Mouse (Mus musculus): Measurements from ENCODE around the gene Ccne1. TPM values are rescaled to one million over a fixed set of nuclear protein-coding genes. Genes with fewer than 3 reads are reported as not detected.

The Ccne1 gene
- total RNA-seq (2014; rRNA removed) = 11.5 and 15.7 TPM in 2 replicates
- 19.7 and 20.6 TPM in 2 replicates for polyA plus RNA-seq (2015; fragmentation: Nextera tagmentation; extraction: Ambion mirVana)

DNA sequence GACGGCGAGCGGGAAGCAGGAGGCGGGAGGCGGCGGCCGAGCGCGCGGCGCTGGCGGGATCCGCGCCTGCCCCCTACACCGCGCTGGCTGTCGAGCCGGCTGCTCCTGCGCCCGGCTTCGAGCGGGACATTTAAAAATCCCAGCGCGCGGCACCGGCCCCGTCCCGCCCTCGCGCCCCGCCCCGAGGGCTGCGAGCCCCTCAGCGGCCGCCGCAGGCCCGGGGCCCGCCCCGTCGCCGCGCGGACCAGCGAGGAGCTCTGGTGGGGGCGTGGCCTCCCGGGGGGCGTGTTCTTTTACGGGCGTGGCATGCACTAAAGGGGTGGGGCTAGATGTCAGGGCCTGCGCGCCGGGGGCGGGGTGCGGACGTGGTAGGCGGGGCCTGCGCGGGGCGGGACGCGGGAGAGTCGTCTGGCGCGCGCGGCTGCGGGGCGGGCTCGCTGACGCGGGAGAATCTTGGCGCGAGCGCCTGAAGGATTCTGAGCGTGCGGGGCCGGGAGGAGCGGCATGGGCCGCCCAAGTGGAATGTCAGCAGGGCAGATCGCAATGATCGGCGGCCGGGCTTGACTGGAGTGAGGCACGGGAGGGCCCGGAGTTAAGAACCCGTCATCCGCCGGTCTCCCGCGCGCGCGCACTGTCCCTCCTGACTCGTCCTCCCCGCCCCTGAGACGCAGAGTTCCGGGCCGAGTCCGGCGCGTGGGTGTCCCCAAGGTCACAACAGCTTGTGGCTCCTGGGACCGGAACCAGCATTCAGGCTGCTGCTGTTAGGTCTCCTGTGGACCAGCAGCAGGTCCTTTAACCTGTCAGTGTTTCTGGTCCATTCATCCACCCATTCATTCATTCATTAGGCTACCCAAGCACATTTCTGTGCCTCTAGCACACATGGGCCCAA lies at the start of gene Ccne1:
Ccne1 (minus strand) TSS at position 164 of the 889 bp plus-strand sequence.
- Histone ChIP-seq H3K36me3 (ENCODE audit: insufficient read depth, low read length) (no peaks in the 10 kb centered on the region; the same call in 1 of the 2 replicates), H3K9me3 (ENCODE audit: low read length) (no peaks in the 10 kb centered on the region), H3K4me1 (ENCODE audit: insufficient read depth, low read length) (0 out of 2 replicates have a peak, but pooled peaks cover 4% of the 10 kb centered on the region), H3K27me3 (ENCODE audit: insufficient read depth, low read length) (no peaks in the 10 kb centered on the region), H3K9ac (replicated peaks; ENCODE audit: low read length) (peak within 1 kb of the TSS; percentile 72), H3K27ac (0 out of 2 replicates have a peak within 1 kb of the TSS, but pooled peaks have one; percentile 11), H3K4me2 (ENCODE audit: low read depth, low read length) (peak within 1 kb of the TSS; percentile 97), H3K4me3 (ENCODE audit: low read length) (peak within 1 kb of the TSS; percentile 79)
- DNase-seq (ENCODE audit: low spot score) (peak; percentile 97), ATAC-seq (peak; percentile 96)
- 1% methylated on average over 100 of the region's 102 CpGs for whole genome bisulfite sequencing
- no peak for TF ChIP-seq CTCF (IDR thresholded peaks at IDR 0.05; ENCODE audit: low read depth)

- DNase-seq (ENCODE audit: low spot score) (no peak), ATAC-seq (no peak)
- Histone ChIP-seq H3K4me2 (ENCODE audit: low read depth, low read length) (no peak overlapping the region), H3K9ac (replicated peaks; ENCODE audit: low read length) (no peak overlapping the region), H3K36me3 (ENCODE audit: insufficient read depth, low read length) (no peaks in the 10 kb centered on the region), H3K4me1 (ENCODE audit: insufficient read depth, low read length) (no peaks in the 10 kb centered on the region), H3K4me3 (ENCODE audit: low read length) (no peak overlapping the region), H3K9me3 (ENCODE audit: low read length) (no peaks in the 10 kb centered on the region), H3K27me3 (ENCODE audit: insufficient read depth, low read length) (no peaks in the 10 kb centered on the region), H3K27ac (no peak overlapping the region)
- WGBS = 85% methylated on average over 5 of the region's 5 CpGs
- no peak for TF ChIP-seq CTCF (IDR thresholded peaks at IDR 0.05; ENCODE audit: low read depth)
Measured at GRCm38 (mm10) chr7:38155829-38156228, 48.5 kb upstream of the Ccne1 start.

DNA sequence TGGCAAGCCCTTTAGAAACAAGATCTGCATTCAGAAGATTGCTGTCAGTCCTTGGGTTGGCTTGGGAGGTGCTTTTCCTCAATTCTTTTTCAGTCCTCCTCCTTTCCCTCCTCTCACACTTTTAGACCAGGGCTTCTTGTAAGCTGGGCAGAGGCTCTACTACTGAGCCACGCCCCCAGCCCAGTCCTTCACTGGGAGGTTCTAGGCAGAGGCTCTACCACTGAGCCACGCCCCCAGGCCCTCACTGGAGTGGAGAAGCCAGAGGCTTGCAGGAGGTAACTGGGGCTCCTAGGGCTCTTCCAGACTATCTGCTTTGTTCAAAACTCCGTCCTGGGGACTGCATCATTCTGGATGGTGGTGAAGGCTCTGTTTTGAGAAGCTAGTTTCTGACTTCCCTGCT lies 45.2 kb upstream of the Ccne1 start:
- no peak for TF ChIP-seq CTCF (IDR thresholded peaks at IDR 0.05; ENCODE audit: low read depth)
- no peak overlapping the region for H3K27ac ChIP-seq
- H3K4me1 ChIP-seq (ENCODE audit: insufficient read depth, low read length) = no peaks in the 10 kb centered on the region
- 92% methylated on average over 3 of the region's 3 CpGs for WGBS
- ATAC-seq (no peak), DNase-seq (ENCODE audit: low spot score) (no peak)
- H3K36me3 ChIP-seq (ENCODE audit: insufficient read depth, low read length) = no peaks in the 10 kb centered on the region
- no peak overlapping the region for H3K4me2 ChIP-seq (ENCODE audit: low read depth, low read length)
- H3K9ac ChIP-seq (replicated peaks; ENCODE audit: low read length) = no peak overlapping the region
- H3K27me3 ChIP-seq (ENCODE audit: insufficient read depth, low read length) = no peaks in the 10 kb centered on the region
- no peak overlapping the region for H3K4me3 ChIP-seq (ENCODE audit: low read length)
- no peaks in the 10 kb centered on the region for H3K9me3 ChIP-seq (ENCODE audit: low read length)

GRCm38 (mm10) chr7:38151706-38152312 lies 44.5 kb upstream of the Ccne1 start:
- H3K27me3 ChIP-seq (ENCODE audit: insufficient read depth, low read length) = no peaks in the 10 kb centered on the region

GRCm38 (mm10) chr7:38147477-38147876 lies 40.1 kb upstream of the Ccne1 start:
- H3K4me3 ChIP-seq (ENCODE audit: low read length) = no peak overlapping the region
- no peak overlapping the region for H3K4me2 ChIP-seq (ENCODE audit: low read depth, low read length)
- WGBS = 92% methylated on average over 6 of the region's 6 CpGs
- ATAC-seq = no peak
- no peaks in the 10 kb centered on the region for H3K9me3 ChIP-seq (ENCODE audit: low read length)
- no peak for DNase-seq (ENCODE audit: low spot score)
- H3K27me3 ChIP-seq (ENCODE audit: insufficient read depth, low read length) = no peaks in the 10 kb centered on the region
- H3K27ac ChIP-seq = no peak overlapping the region
- TF ChIP-seq CTCF (IDR thresholded peaks at IDR 0.05; ENCODE audit: low read depth) = peak; percentile 24; the same call in 1 of the 2 replicates
- no peaks in the 10 kb centered on the region for H3K4me1 ChIP-seq (ENCODE audit: insufficient read depth, low read length)
- H3K9ac ChIP-seq (replicated peaks; ENCODE audit: low read length) = no peak overlapping the region
- no peaks in the 10 kb centered on the region for H3K36me3 ChIP-seq (ENCODE audit: insufficient read depth, low read length)

More at GRCm38 (mm10) chr7:38151706-38152312, 44.5 kb upstream of the Ccne1 start:
- 65% methylated on average over 13 of the region's 14 CpGs for WGBS
- no peaks in the 10 kb centered on the region for H3K4me1 ChIP-seq (ENCODE audit: insufficient read depth, low read length)
- no peak for TF ChIP-seq CTCF (IDR thresholded peaks at IDR 0.05; ENCODE audit: low read depth)
- DNase-seq (ENCODE audit: low spot score) (no peak), ATAC-seq (no peak)
- no peak overlapping the region for H3K9ac ChIP-seq (replicated peaks; ENCODE audit: low read length)
- H3K27ac ChIP-seq = no peak overlapping the region
- no peak overlapping the region for H3K4me3 ChIP-seq (ENCODE audit: low read length)
- H3K36me3 ChIP-seq (ENCODE audit: insufficient read depth, low read length) = no peaks in the 10 kb centered on the region
- H3K9me3 ChIP-seq (ENCODE audit: low read length) = no peaks in the 10 kb centered on the region
- H3K4me2 ChIP-seq (ENCODE audit: low read depth, low read length) = no peak overlapping the region

- DNase-seq (ENCODE audit: low spot score) = peak; percentile 94
- Histone ChIP-seq H3K27ac (no peak overlapping the region), H3K36me3 (ENCODE audit: insufficient read depth, low read length) (no peaks in the 10 kb centered on the region), H3K9ac (replicated peaks; ENCODE audit: low read length) (no peak overlapping the region), H3K4me3 (ENCODE audit: low read length) (no peak overlapping the region), H3K4me1 (ENCODE audit: insufficient read depth, low read length) (no peaks in the 10 kb centered on the region), H3K4me2 (ENCODE audit: low read depth, low read length) (no peak overlapping the region), H3K27me3 (ENCODE audit: insufficient read depth, low read length) (no peaks in the 10 kb centered on the region), H3K9me3 (ENCODE audit: low read length) (no peaks in the 10 kb centered on the region)
- TF ChIP-seq CTCF (IDR thresholded peaks at IDR 0.05; ENCODE audit: low read depth) = peak; percentile 97
- 66% methylated on average over 13 of the region's 13 CpGs for WGBS
- ATAC-seq = peak; percentile 75
Measured at GRCm38 (mm10) chr7:38141747-38142545, 34.6 kb upstream of the Ccne1 start.
